Mouse (Mus musculus) gastrocnemius, adult 2 months (tissue): ENCODE data around the gene Srebf1. TPM values are rescaled to one million over a fixed set of nuclear protein-coding genes. Genes with fewer than 3 reads are reported as not detected.

Experiments
- DNase-seq: peaks from one replicate; pipeline ENCODE4 v3.0.0; 2022
- H3K27ac ChIP-seq: fragments of 200-600 bp; 2 replicates; pipeline ENCODE4 v1.8.1; 2022; ENCODE audit warnings: mild to moderate bottlenecking
- H3K4me3 ChIP-seq: fragments of 200-600 bp; 2 replicates; pipeline ENCODE4 v1.8.1; 2022; ENCODE audit warnings: mild to moderate bottlenecking, moderate library complexity
- CTCF ChIP-seq: fragments of 200-600 bp; IDR thresholded peaks from 2 replicates; pipeline ENCODE4 v1.8.1; 2022; ENCODE audit warnings: antibody characterized with exemption, mild to moderate bottlenecking, moderate library complexity
- intact Hi-C: fragments of 180-260 bp; cut with DNase I; formaldehyde crosslinking; loops from one replicate; pipeline ENCODE4 v1.15.1; 2025
- total RNA-seq, 2 experiments: library from RNA; stranded (reverse); gene quantifications; 2 replicates each; pipeline ENCODE4 v1.2.3; 2021

Srebf1 gene
- total RNA-seq, 2 experiments from 2014 or later: 27.5 to 43.4 TPM

DNA sequence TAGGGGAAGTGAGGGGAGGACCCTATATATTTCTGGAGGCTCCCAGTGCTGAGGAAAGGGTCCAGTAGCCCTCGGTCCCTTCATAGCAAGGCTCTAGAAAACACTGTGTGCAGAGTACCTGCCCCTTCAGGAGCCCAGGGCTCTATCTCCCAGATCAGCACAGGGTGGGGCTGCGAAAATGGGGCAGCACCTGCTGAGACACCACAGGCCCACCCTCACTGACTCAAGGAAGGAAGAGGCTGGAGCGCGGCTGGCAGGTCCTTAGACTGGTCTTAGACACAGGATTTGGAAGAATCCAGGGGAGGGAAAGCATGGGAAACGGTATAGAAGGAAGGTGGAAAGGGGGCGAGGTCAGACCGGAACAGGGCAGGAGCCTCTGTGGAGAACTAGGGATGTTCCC lies 8.1 kb upstream of the Srebf1 start:
- Histone ChIP-seq H3K27ac (no peak overlapping the region), H3K4me3 (no peak overlapping the region)
- no peak for DNase-seq
- TF ChIP-seq CTCF: no peak
- intact Hi-C loops: no loop called here

GRCm38 (mm10) chr11:60229821-60230220 lies 7.4 kb upstream of the Srebf1 start:
- H3K27ac ChIP-seq: no peak overlapping the region
- H3K4me3 ChIP-seq: no peak overlapping the region
- no peak for DNase-seq
- no peak for TF ChIP-seq CTCF
- intact Hi-C loops: no loop called here

DNA sequence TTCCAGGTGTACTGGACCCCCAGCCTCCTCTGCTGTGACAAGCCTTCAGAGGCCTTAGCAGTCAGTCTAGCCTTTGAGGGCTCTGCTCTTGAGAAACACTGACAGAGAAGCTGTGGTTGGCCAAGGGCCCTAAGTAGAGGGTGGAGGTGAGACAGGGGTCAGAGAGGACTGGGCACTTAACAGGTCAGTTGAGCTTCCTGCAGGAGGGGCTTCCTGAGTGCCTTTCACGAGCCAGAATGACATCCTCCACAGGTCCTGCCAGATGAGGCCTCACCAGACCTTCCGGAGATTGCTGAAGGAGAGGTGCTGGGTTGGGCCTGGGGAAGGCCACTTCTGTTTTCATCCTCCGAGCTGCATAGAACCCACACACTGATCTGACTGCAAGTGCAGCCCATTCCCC lies 6.1 kb upstream of the Srebf1 start:
- Histone ChIP-seq H3K27ac (no peak overlapping the region), H3K4me3 (no peak overlapping the region)
- DNase-seq: no peak
- TF ChIP-seq CTCF: no peak
- intact Hi-C loops: no loop called here

GRCm38 (mm10) chr11:60225874-60226273 lies 3.5 kb upstream of the Srebf1 start:
- no peak for DNase-seq
- no peak for TF ChIP-seq CTCF
- H3K27ac ChIP-seq: no peak overlapping the region
- H3K4me3 ChIP-seq: no peak overlapping the region
- intact Hi-C loops: no loop called here

DNA sequence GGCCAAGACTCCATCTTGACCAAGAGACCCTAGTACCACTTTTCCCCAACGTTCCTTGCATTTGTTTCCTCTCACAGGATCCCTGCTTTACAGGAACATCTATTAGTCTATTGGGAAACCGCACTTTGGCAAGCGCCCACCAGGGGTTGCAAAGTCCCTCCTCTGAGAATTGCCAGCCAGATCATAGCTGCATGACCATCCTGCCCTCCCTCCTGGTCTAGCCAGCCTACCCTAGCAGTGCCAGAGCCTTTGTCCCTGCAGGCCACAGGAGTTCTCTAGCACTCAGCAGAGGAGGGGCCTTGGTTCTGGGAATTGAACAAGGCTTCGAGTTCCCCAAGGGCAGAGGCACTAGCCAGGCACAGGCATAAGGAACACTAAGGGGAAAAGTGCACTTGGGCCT lies 2.3 kb upstream of the Srebf1 start:
- intact Hi-C loops: no loop called here
- DNase-seq: no peak
- no peak for TF ChIP-seq CTCF
- H3K27ac ChIP-seq: no peak overlapping the region
- no peak overlapping the region for H3K4me3 ChIP-seq

DNA sequence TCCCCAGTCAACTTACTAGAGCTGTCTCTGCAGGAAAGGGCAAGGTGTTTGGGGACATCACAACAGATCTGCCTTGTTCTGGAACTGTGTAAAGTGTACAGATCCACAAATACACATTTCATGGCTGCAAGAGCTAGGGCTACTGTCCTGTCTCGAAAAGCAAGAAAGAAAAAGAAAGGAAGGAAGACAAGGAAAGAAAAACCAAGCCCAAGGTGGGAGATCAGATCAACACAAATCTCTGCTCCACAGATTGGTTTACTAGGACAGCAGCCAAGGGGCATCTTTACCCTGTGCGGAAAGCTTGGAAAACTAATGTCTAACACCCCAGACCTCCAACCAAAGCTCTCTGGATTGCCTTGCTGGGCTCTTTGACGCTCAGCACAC lies 304 bp downstream of the Srebf1 start:
- DNase-seq: no peak
- intact Hi-C loops: no loop called here
- H3K4me3 ChIP-seq: peak overlapping the region; percentile 76
- TF ChIP-seq CTCF: no peak
- peak overlapping the region; percentile 92 for H3K27ac ChIP-seq

DNA sequence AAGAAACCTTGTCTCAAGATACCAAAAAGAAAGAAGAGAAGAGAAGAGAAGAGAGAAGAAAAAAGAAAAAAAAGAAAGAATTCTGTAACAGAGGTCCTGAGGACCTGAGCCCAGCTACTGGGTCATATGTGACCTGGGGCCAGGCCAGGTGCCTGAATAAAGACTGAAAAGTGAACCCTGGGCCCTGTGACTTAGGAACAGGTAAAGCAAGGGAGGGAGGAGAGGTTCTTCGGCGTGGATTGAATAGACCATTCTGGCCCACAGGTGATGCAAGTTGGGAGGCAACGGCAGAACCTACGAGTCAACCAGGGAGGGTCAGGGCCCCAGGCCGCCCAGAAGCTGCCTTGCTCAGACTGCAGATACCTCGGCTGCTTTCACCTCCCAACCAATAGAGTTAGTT lies 956 bp downstream of the Srebf1 start:
- DNase-seq: peak; percentile 18
- intact Hi-C loops: no loop called here
- H3K27ac ChIP-seq: peak overlapping the region; percentile 99
- no peak for TF ChIP-seq CTCF
- no peak overlapping the region for H3K4me3 ChIP-seq

GRCm38 (mm10) chr11:60220291-60220804 lies 2.0 kb downstream of the Srebf1 start:
- DNase-seq: peak; percentile 95
- Histone ChIP-seq H3K27ac (peak overlapping the region; percentile 99), H3K4me3 (peak overlapping the region; percentile 86)
- intact Hi-C loops: no loop called here
- no peak for TF ChIP-seq CTCF

DNA sequence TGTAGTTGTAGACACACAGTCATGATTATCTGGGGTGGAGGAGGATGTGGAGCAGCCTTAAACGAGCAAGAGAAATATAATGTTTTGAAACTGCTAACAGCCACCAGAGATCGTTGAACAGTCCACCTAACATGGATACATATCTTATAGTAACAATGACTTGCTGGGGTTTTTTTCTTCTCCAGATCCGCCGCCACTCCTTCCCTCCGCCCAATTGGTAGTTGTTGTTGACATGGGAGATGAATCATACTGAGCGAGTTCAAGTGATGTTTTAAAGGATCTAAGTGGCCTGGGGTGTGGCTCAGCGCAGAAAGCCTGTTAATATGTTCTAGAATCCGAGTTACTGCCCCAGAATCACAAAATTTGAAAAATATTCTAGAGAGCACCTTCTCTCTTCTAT lies 2.8 kb downstream of the Srebf1 start:
- no peak for DNase-seq
- Histone ChIP-seq H3K27ac (peak overlapping the region; percentile 99), H3K4me3 (peak overlapping the region; percentile 86)
- intact Hi-C loops: no loop called here
- TF ChIP-seq CTCF: no peak

DNA sequence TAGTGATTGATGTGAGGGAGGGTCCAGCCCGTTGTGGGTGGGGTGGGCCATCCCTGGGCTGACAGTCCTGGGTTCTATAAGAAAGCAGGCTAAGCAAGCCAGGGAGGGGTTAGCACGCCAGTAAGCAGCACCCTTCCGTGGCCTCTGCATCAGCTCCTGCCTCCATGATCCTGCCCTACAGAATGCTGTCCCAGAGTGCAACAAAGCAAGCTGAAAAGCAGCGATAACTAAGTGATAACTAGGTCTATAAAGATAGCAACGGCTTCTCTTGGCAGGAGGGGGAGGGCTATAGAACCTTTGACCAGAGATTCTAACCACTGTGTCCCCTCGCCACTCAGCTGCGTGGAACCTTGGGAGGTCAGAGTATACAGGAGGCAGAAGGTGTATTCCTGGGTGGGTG lies 4.9 kb downstream of the Srebf1 start:
- Histone ChIP-seq H3K4me3 (no peak overlapping the region), H3K27ac (no peak overlapping the region)
- intact Hi-C loops: no loop called here
- TF ChIP-seq CTCF: no peak
- no peak for DNase-seq

DNA sequence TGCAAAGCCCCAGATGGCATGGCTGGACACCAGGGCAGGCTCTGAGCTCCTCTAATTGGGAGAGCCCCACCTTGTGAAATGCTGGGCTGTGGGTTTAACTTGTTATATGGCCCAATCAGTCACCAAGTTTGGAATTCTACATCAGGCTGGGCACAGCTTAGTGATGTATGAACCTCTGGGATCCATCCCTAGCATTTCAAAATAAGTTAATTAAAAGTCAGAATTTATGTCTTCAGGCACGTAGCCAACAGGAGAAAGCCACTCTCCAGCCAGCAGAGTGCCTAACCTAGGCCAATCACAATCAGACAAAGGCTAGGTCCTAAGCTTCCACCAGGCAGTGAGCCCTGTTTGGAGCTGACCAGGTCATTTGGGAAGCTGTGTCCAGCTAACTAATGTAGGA lies 5.7 kb downstream of the Srebf1 start:
- intact Hi-C loops: no loop called here
- no peak for DNase-seq
- no peak for TF ChIP-seq CTCF
- Histone ChIP-seq H3K4me3 (no peak overlapping the region), H3K27ac (no peak overlapping the region; the same call in 1 of the 2 replicates)

GRCm38 (mm10) chr11:60213266-60213665 lies 9.1 kb downstream of the Srebf1 start:
- no peak for DNase-seq
- intact Hi-C loops: loop anchor here (5.0 kb wide), 1 partner anchor 139 kb away; the partner anchor contains the start of genes Drc3 and Tom1l2
- TF ChIP-seq CTCF: no peak
- H3K4me3 ChIP-seq: no peak overlapping the region
- peak overlapping the region; percentile 46 for H3K27ac ChIP-seq

DNA sequence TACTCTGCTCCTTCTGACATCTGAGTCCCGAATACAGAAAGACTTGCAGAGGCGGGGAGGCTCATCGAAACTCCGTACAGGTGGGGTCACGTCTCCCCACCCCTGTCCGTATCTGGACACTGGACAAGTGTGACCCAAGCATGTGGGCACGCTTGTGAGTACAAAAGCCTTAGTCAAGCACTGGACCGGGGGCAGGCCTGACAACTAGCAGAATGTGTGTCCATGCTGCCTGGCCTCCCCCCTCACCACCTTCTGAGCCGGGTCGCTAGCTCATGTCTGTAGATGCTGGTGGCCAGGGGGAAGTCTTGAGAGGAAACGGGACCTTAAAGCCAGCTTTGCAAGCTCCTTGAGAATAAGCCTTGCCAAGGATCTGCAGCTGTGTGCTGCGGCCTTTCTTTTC lies 10.6 kb downstream of the Srebf1 start:
- TF ChIP-seq CTCF: no peak
- Histone ChIP-seq H3K27ac (peak overlapping the region; percentile 89), H3K4me3 (no peak overlapping the region)
- no peak for DNase-seq
- intact Hi-C loops: loop anchor here (5.0 kb wide), 1 partner anchor 141 kb away; the partner anchor contains the start of genes Drc3 and Tom1l2

DNA sequence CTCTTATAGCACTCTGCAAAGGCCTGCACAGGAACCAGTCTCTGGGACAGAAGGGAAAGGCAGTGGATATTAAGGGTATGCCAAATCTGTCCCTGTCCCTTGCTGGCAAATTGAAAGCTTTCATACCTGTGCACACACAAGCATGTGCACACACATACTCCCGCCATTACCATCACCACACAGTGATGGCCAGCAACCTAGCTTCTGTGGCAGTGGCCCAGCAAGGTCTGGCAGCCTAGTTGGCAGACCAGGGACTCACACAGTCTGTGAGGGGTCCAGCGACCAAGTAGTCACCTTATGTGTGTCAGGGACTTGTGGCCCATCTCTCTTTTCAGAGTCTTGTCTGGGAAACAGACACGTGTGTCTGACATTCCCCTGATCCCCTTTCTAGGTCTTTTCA lies 11.2 kb downstream of the Srebf1 start:
- Histone ChIP-seq H3K4me3 (peak overlapping the region; percentile 69), H3K27ac (peak overlapping the region; percentile 89)
- no peak for DNase-seq
- intact Hi-C loops: loop anchor here (5.0 kb wide), 1 partner anchor 141 kb away; the partner anchor contains the start of genes Drc3 and Tom1l2
- no peak for TF ChIP-seq CTCF
